Mouse (Mus musculus) heart, adult 2 months (tissue): ENCODE results near the gene Slc34a1.

Source experiments
- CTCF ChIP-seq: fragments of 200-600 bp; IDR thresholded peaks from 2 replicates; pipeline ENCODE4 v1.8.1; 2022; ENCODE audit warnings: antibody characterized with exemption, mild to moderate bottlenecking, moderate library complexity
- EP300 ChIP-seq: fragments of 200-500 bp; IDR thresholded peaks from 2 replicates; pipeline ENCODE4 v1.6.1; 2011; ENCODE audit warnings: low read depth, low read length, control low read depth; ENCODE audit not compliant: insufficient read depth

GRCm38 (mm10) chr13:55448131-55448530, 50.1 kb downstream of the Slc34a1 start:
- TF ChIP-seq EP300 (no peak), CTCF (no peak)
